Mouse (Mus musculus) bone marrow, adult 2 months (tissue): ENCODE data around the gene Mapkapk3.

Experiments used
- CTCF ChIP-seq: fragments of 200-500 bp; IDR thresholded peaks from 2 replicates; pipeline ENCODE4 v1.5.1; 2011; ENCODE audit warnings: low read length, control low read depth; ENCODE audit not compliant: control insufficient read depth, insufficient read depth
- POLR2A ChIP-seq: fragments of 200-500 bp; IDR thresholded peaks from 2 replicates; pipeline ENCODE4 v1.6.1; 2011; ENCODE audit warnings: low read depth, mild to moderate bottlenecking, control low read depth, low read length, borderline replicate concordance; ENCODE audit not compliant: control insufficient read depth

GRCm38 (mm10) chr9:107302592-107302991, 12.9 kb upstream of the Mapkapk3 start:
- no peak for TF ChIP-seq POLR2A
- TF ChIP-seq CTCF = no peak
